Mouse (Mus musculus): ENCODE measurements around the gene Rhoa.

GRCm38 (mm10) chr9:108305629-108306520 lies at the start of gene Rhoa, which contains the start of gene Tcta:
- TF ChIP-seq EP300 (IDR thresholded peaks at IDR 0.05; ENCODE audit: insufficient read depth, low read depth, low read length) (no peak), CTCF (IDR thresholded peaks at IDR 0.05; ENCODE audit: low read depth, low read length) (no peak)

All from ES-Bruce4 (cell line).